ENCODE assay signal across 23 mouse cellular contexts in the genomic region with DNA sequence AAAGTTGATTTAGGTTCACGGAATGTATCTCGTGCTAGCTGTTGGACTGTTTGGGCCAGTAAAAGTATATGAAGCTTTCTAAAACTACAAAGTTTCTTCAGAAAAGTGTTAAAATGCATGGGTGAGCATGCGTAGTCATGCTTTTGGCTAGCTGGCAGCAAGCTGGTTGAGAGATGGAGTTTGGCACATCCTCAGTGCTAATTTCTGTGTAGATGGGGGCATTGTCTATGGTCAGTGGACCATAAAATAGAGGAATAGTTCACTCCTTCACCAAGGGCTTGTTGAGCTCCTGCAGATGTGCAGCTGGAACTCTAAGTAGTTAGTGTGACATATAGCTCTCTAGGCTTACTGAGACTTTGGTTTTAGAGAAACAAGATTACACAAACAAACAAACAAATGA.
DNase-seq lines count a peak whose midpoint lies in the region; ATAC-seq and TF ChIP-seq lines count a peak whose summit lies in the region.
"Had no signal": no experiment of that assay in that cellular context is flagged by ENCODE, and none has a peak within 500 bp of the region (broad histone marks: within the 10 kb centered on the region; RNA-seq: fewer than 3 reads in every experiment).

No protein-coding gene starts in this region.

- 0 out of 2 replicates have a peak, but pooled peaks have one; percentile 16 for ATAC-seq in forebrain, embryonic 13.5 days
- no peak for ATAC-seq in kidney, embryonic 16.5 days (ENCODE audit: low FRiP score, low TSS enrichment)
- ATAC-seq in midbrain, postnatal 0 days (ENCODE audit: low FRiP score), result no peak
- no peak for ATAC-seq in midbrain, embryonic 11.5 days (ENCODE audit: low FRiP score)
- ATAC-seq: activated CD4-positive, CD25-positive, alpha-beta regulatory T cell, adult 4 months; CD4-positive, CD25-positive, alpha-beta regulatory T cell, adult 4 months had no signal

- no peak for TF ChIP-seq POLR2A in kidney, adult 2 months (IDR thresholded peaks at IDR 0.05; ENCODE audit: low read depth, low read length)

- no peaks in the 10 kb centered on the region for H3K4me1 ChIP-seq in forebrain, embryonic 13.5 days
- H3K4me1 ChIP-seq in forebrain, embryonic 10.5 days, result no peaks in the 10 kb centered on the region
- H3K4me1 ChIP-seq in kidney, adult 2 months (ENCODE audit: control insufficient read depth, insufficient read depth, low read length), result peaks cover 11% of the 10 kb centered on the region
- peaks cover 7% of the 10 kb centered on the region; the same call in 1 of the 2 replicates for H3K4me1 ChIP-seq in kidney, embryonic 16.5 days (ENCODE audit: insufficient read depth, low read length)
- H3K4me1 ChIP-seq in midbrain, postnatal 0 days (ENCODE audit: insufficient read depth, low read length), result no peaks in the 10 kb centered on the region
- H3K4me1 ChIP-seq in midbrain, embryonic 11.5 days (ENCODE audit: control insufficient read depth, insufficient read depth, low read length), result no peaks in the 10 kb centered on the region
- H3K4me1 ChIP-seq: embryonic facial prominence, embryonic 15.5 days; heart, embryonic 12.5 days; hindbrain, embryonic 10.5 days had no signal

- no peak overlapping the region for H3K4me2 ChIP-seq in forebrain, embryonic 13.5 days
- no peak overlapping the region for H3K4me2 ChIP-seq in kidney, embryonic 16.5 days (replicated peaks; ENCODE audit: low read depth, low read length)
- no peak overlapping the region for H3K4me2 ChIP-seq in midbrain, postnatal 0 days (ENCODE audit: low read depth, low read length, poor library complexity, severe bottlenecking)
- no peak overlapping the region for H3K4me2 ChIP-seq in midbrain, embryonic 11.5 days
- H3K4me2 ChIP-seq: embryonic facial prominence, embryonic 15.5 days; heart, embryonic 12.5 days; hindbrain, embryonic 14.5 days had no signal

- WGBS in forebrain, embryonic 13.5 days, result 83% methylated on average over 3 of the region's 3 CpGs
- WGBS in forebrain, embryonic 10.5 days, result 86% methylated on average over 3 of the region's 3 CpGs
- 77% methylated on average over 3 of the region's 3 CpGs for WGBS in kidney, adult 2 months
- WGBS in kidney, embryonic 16.5 days, result 77% methylated on average over 3 of the region's 3 CpGs
- WGBS in midbrain, postnatal 0 days, result 96% methylated on average over 3 of the region's 3 CpGs
- 94% methylated on average over 3 of the region's 3 CpGs for WGBS in midbrain, embryonic 11.5 days

- no peak overlapping the region for H3K27ac ChIP-seq in forebrain, embryonic 13.5 days
- no peak overlapping the region for H3K27ac ChIP-seq in forebrain, embryonic 10.5 days
- H3K27ac ChIP-seq in kidney, adult 2 months (ENCODE audit: insufficient read depth, low read depth, low read length), result no peak overlapping the region
- H3K27ac ChIP-seq in kidney, embryonic 16.5 days (ENCODE audit: low read length), result no peak overlapping the region
- H3K27ac ChIP-seq in midbrain, postnatal 0 days (ENCODE audit: low read depth, low read length), result no peak overlapping the region
- no peak overlapping the region for H3K27ac ChIP-seq in midbrain, embryonic 11.5 days (ENCODE audit: low read depth, low read length)
- H3K27ac ChIP-seq: embryonic facial prominence, embryonic 15.5 days; gastrocnemius, adult 2 months; hindbrain, embryonic 10.5 days; hindbrain, embryonic 14.5 days had no signal

- no peak overlapping the region for H3K4me3 ChIP-seq in forebrain, embryonic 13.5 days
- H3K4me3 ChIP-seq in forebrain, embryonic 10.5 days, result no peak overlapping the region
- H3K4me3 ChIP-seq in kidney, adult 2 months (ENCODE audit: insufficient read depth, low read depth, low read length), result no peak overlapping the region
- no peak overlapping the region for H3K4me3 ChIP-seq in kidney, embryonic 16.5 days (ENCODE audit: low read length)
- no peak overlapping the region for H3K4me3 ChIP-seq in midbrain, postnatal 0 days (ENCODE audit: low read depth, low read length)
- H3K4me3 ChIP-seq in midbrain, embryonic 11.5 days (ENCODE audit: low read depth, low read length), result no peak overlapping the region
- H3K4me3 ChIP-seq: embryonic facial prominence, embryonic 15.5 days; erythroblast, embryonic 14.5 days; gastrocnemius, adult 2 months; heart, embryonic 12.5 days; hindbrain, embryonic 10.5 days had no signal

- H3K9ac ChIP-seq in forebrain, embryonic 13.5 days, result no peak overlapping the region
- no peak overlapping the region for H3K9ac ChIP-seq in kidney, embryonic 16.5 days (replicated peaks; ENCODE audit: low read length)
- no peak overlapping the region for H3K9ac ChIP-seq in midbrain, postnatal 0 days (replicated peaks; ENCODE audit: low read length, poor library complexity, severe bottlenecking)
- H3K9ac ChIP-seq in midbrain, embryonic 11.5 days (ENCODE audit: low read length), result no peak overlapping the region
- H3K9ac ChIP-seq: embryonic facial prominence, embryonic 15.5 days; heart, embryonic 12.5 days; hindbrain, embryonic 14.5 days had no signal

- H3K36me3 ChIP-seq in forebrain, embryonic 13.5 days (ENCODE audit: poor library complexity, severe bottlenecking), result no peaks in the 10 kb centered on the region
- no peaks in the 10 kb centered on the region for H3K36me3 ChIP-seq in forebrain, embryonic 10.5 days (replicated peaks)
- H3K36me3 ChIP-seq in kidney, adult 2 months (ENCODE audit: control insufficient read depth, insufficient read depth, low read length), result no peaks in the 10 kb centered on the region
- no peaks in the 10 kb centered on the region for H3K36me3 ChIP-seq in kidney, embryonic 16.5 days (ENCODE audit: insufficient read depth, low read length)
- no peaks in the 10 kb centered on the region for H3K36me3 ChIP-seq in midbrain, postnatal 0 days (ENCODE audit: insufficient read depth, low read length)
- H3K36me3 ChIP-seq in midbrain, embryonic 11.5 days (ENCODE audit: control insufficient read depth, insufficient read depth, low read length), result no peaks in the 10 kb centered on the region
- H3K36me3 ChIP-seq: embryonic facial prominence, embryonic 15.5 days; G1E; heart, embryonic 12.5 days; hindbrain, embryonic 10.5 days had no signal

- no peak for TF ChIP-seq CTCF in kidney, adult 2 months (conservative IDR thresholded peaks at IDR 0.05; ENCODE audit: insufficient read depth, insufficient read length, low read depth, low read length)
- no peak for TF ChIP-seq CTCF in midbrain, postnatal 0 days (IDR thresholded peaks at IDR 0.05)

- no peak for DNase-seq in forebrain, embryonic 10.5 days (ENCODE audit: extremely low spot score, low spot score)
- peak; percentile 53 for DNase-seq in kidney, adult 2 months
- DNase-seq in midbrain, postnatal 0 days (ENCODE audit: low spot score), result peak; percentile 37
- no peak for DNase-seq in midbrain, embryonic 11.5 days (ENCODE audit: low spot score, missing footprints)
- no peak for DNase-seq in embryo, embryonic 10 days (ENCODE audit: low spot score)
- no peak for DNase-seq in yolk sac, embryonic 10.5 days (ENCODE audit: low spot score)
- DNase-seq: adrenal gland, postnatal 14 days; B cell, adult 2 months; cerebellum, adult 18-20 months; cerebellum, postnatal 10 days; embryo, embryonic 11 days; gastrocnemius, adult 2 months; gastrocnemius, postnatal 25 days had no signal

- no peaks in the 10 kb centered on the region for H3K27me3 ChIP-seq in forebrain, embryonic 13.5 days
- H3K27me3 ChIP-seq in forebrain, embryonic 10.5 days (ENCODE audit: poor library complexity, severe bottlenecking), result no peaks in the 10 kb centered on the region
- no peaks in the 10 kb centered on the region for H3K27me3 ChIP-seq in kidney, adult 2 months (replicated peaks; ENCODE audit: control insufficient read depth, insufficient read depth, low read length)
- no peaks in the 10 kb centered on the region for H3K27me3 ChIP-seq in kidney, embryonic 16.5 days (ENCODE audit: insufficient read depth, low read length)
- no peaks in the 10 kb centered on the region for H3K27me3 ChIP-seq in midbrain, postnatal 0 days (ENCODE audit: insufficient read depth, low read length)
- no peaks in the 10 kb centered on the region for H3K27me3 ChIP-seq in midbrain, embryonic 11.5 days (ENCODE audit: control insufficient read depth, insufficient read depth, low read length)
- H3K27me3 ChIP-seq: embryonic facial prominence, embryonic 15.5 days; heart, embryonic 12.5 days had no signal

- H3K9me3 ChIP-seq in forebrain, embryonic 13.5 days (replicated peaks), result no peaks in the 10 kb centered on the region
- no peaks in the 10 kb centered on the region for H3K9me3 ChIP-seq in forebrain, embryonic 10.5 days
- no peaks in the 10 kb centered on the region for H3K9me3 ChIP-seq in kidney, embryonic 16.5 days (ENCODE audit: low read length)
- no peaks in the 10 kb centered on the region; the same call in 1 of the 2 replicates for H3K9me3 ChIP-seq in midbrain, postnatal 0 days (ENCODE audit: low read length)
- no peaks in the 10 kb centered on the region for H3K9me3 ChIP-seq in midbrain, embryonic 11.5 days (ENCODE audit: control insufficient read depth, low read length)
- H3K9me3 ChIP-seq: embryonic facial prominence, embryonic 15.5 days; G1E; heart, embryonic 12.5 days; hindbrain, embryonic 10.5 days had no signal

Comparison
In these comparisons a context has a peak if more than half of its experiments do, and no peak if none do; other contexts are left out.
1. DNase-seq: peak in kidney, adult 2 months (single experiment) and midbrain, postnatal 0 days (single experiment); none in forebrain, embryonic 10.5 days (single experiment), midbrain, embryonic 11.5 days (single experiment), embryo, embryonic 10 days (single experiment) and yolk sac, embryonic 10.5 days (single experiment).